Mouse (Mus musculus) testis, adult 2 months (tissue): ENCODE measurements around the gene Sgk1. TPM values are rescaled to one million over a fixed set of nuclear protein-coding genes. Genes with fewer than 3 reads are reported as not detected.

Experiments
- H3K27ac ChIP-seq: fragments of 200-500 bp; 2 replicates; pipeline ENCODE4 v1.5.1; 2012; ENCODE audit warnings: low read depth, low read length; ENCODE audit not compliant: control insufficient read depth, insufficient read depth
- H3K27me3 ChIP-seq: fragments of 200-500 bp; 2 replicates; pipeline ENCODE4 v1.6.1; 2012; ENCODE audit warnings: mild to moderate bottlenecking, low read length, moderate library complexity; ENCODE audit not compliant: control insufficient read depth, insufficient read depth
- H3K36me3 ChIP-seq: fragments of 200-500 bp; 2 replicates; pipeline ENCODE4 v1.6.1; 2012; ENCODE audit warnings: mild to moderate bottlenecking, low read length; ENCODE audit not compliant: control insufficient read depth, insufficient read depth
- H3K4me1 ChIP-seq: fragments of 200-500 bp; 2 replicates; pipeline ENCODE4 v1.6.1; 2012; ENCODE audit warnings: low read length; ENCODE audit not compliant: control insufficient read depth, insufficient read depth
- H3K4me3 ChIP-seq: fragments of 200-500 bp; 2 replicates; pipeline ENCODE4 v1.5.1; 2012; ENCODE audit warnings: low read depth, mild to moderate bottlenecking, low read length, moderate library complexity, mixed read lengths; ENCODE audit not compliant: control insufficient read depth
- CTCF ChIP-seq: fragments of 200-500 bp; IDR thresholded peaks from 2 replicates; pipeline ENCODE4 v1.5.1; 2012; ENCODE audit warnings: low read depth, mild to moderate bottlenecking, inconsistent platforms, low read length, moderate library complexity; ENCODE audit not compliant: control insufficient read depth, insufficient read depth, insufficient replicate concordance
- POLR2A ChIP-seq: fragments of 200-500 bp; IDR thresholded peaks from 2 replicates; pipeline ENCODE4 v1.6.1; 2012; ENCODE audit warnings: low read depth, mild to moderate bottlenecking, inconsistent platforms, low read length, moderate library complexity; ENCODE audit not compliant: control insufficient read depth
- polyA plus RNA-seq: library from polyadenylated mRNA; depleted of rRNA; stranded (reverse); fragments of >200 nt; gene quantifications from 2 replicates; pipeline ENCODE4 v1.2.3, GENCODE M21; 2012

Sgk1 gene
- polyA plus RNA-seq, 1 experiment = 3.7 TPM

- Histone ChIP-seq H3K27me3 (no peaks in the 10 kb centered on the region; the same call in 1 of the 2 replicates), H3K4me3 (no peak overlapping the region), H3K36me3 (no peaks in the 10 kb centered on the region), H3K4me1 (peaks cover 4% of the 10 kb centered on the region), H3K27ac (no peak overlapping the region)
- TF ChIP-seq CTCF (no peak), POLR2A (no peak)
Measured at GRCm38 (mm10) chr10:21997550-21998204, 115.7 kb downstream of the Sgk1 start.

DNA sequence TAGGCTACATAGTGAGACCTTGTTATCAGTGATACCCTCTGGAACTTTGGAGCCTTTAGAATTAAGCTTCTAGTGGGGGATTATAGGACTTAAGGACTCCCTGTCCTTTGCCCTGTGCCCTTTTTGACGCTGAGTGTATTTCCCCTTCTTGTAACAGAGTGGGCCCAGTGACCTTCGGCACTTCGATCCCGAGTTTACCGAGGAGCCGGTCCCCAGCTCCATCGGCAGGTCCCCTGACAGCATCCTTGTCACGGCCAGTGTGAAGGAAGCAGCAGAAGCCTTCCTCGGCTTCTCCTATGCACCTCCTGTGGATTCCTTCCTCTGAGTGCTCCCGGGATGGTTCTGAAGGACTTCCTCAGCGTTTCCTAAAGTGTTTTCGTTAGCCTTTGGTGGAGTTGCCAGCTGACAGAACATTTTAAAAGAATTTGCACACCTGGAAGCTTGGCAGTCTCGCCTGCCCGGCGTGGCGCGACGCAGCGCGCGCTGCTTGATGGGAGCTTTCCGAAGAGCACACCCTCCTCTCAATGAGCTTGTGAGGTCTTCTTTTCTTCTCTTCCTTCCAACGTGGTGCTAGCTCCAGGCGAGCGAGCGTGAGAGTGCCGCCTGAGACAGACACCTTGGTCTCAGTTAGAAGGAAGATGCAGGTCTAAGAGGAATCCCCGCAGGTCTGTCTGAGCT lies 116.7 kb downstream of the Sgk1 start:
- TF ChIP-seq CTCF = no peak
- no peak for TF ChIP-seq POLR2A
- H3K4me1 ChIP-seq = peaks cover 2% of the 10 kb centered on the region; the same call in 1 of the 2 replicates
- no peaks in the 10 kb centered on the region for H3K27me3 ChIP-seq
- H3K4me3 ChIP-seq = no peak overlapping the region
- H3K36me3 ChIP-seq = no peaks in the 10 kb centered on the region
- H3K27ac ChIP-seq = no peak overlapping the region

- H3K4me3 ChIP-seq = no peak overlapping the region
- H3K36me3 ChIP-seq = no peaks in the 10 kb centered on the region
- no peaks in the 10 kb centered on the region for H3K27me3 ChIP-seq
- no peak overlapping the region for H3K27ac ChIP-seq
- no peak for TF ChIP-seq CTCF
- no peak for TF ChIP-seq POLR2A
- H3K4me1 ChIP-seq = peaks cover 2% of the 10 kb centered on the region; the same call in 1 of the 2 replicates
Measured at GRCm38 (mm10) chr10:22000491-22001306, 118.7 kb downstream of the Sgk1 start.

DNA sequence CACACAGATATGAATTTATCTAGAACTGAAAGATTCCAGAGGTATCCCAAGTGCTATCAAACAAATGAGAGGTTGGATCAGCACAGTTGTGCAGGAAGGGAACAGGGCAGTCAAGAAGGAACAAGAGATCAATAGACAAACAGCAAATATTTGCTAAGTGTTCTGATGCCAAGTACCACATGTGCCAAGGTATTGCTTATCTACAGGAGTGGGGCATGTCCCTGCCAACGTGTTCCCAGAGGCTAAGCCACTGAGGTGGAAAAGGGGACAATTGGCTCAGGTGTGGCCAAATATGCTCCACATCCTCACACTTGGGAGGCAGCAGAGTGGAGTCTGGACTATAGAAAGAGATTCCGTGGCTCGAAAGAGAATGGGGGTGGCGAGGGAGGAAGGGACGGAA lies 119.6 kb downstream of the Sgk1 start:
- Histone ChIP-seq H3K27me3 (no peaks in the 10 kb centered on the region), H3K27ac (no peak overlapping the region), H3K4me1 (peaks cover 2% of the 10 kb centered on the region; the same call in 1 of the 2 replicates), H3K4me3 (no peak overlapping the region), H3K36me3 (no peaks in the 10 kb centered on the region)
- TF ChIP-seq CTCF = no peak
- TF ChIP-seq POLR2A = no peak

DNA sequence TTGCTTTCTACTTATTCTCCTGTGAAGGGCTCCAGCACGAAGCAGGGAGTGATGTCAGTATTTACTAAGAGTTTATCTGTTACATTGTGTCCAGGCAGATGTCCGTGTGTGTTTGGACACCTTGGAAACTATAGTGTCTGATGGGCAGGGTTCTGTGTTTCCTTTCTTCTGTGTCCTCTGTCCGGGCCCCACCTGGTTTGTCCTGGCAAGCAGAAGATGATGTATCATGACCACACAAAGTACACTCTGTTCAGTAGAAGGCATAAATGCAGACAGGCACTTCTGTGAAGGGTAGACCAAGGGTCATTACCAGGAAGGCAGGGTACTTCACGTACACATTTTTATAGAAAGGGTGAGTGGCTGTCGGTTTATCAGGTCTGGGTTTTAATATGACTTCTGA lies 122.8 kb downstream of the Sgk1 start:
- Histone ChIP-seq H3K36me3 (no peaks in the 10 kb centered on the region), H3K27me3 (no peaks in the 10 kb centered on the region), H3K27ac (no peak overlapping the region), H3K4me1 (no peaks in the 10 kb centered on the region; the same call in 1 of the 2 replicates), H3K4me3 (no peak overlapping the region)
- no peak for TF ChIP-seq POLR2A
- no peak for TF ChIP-seq CTCF

DNA sequence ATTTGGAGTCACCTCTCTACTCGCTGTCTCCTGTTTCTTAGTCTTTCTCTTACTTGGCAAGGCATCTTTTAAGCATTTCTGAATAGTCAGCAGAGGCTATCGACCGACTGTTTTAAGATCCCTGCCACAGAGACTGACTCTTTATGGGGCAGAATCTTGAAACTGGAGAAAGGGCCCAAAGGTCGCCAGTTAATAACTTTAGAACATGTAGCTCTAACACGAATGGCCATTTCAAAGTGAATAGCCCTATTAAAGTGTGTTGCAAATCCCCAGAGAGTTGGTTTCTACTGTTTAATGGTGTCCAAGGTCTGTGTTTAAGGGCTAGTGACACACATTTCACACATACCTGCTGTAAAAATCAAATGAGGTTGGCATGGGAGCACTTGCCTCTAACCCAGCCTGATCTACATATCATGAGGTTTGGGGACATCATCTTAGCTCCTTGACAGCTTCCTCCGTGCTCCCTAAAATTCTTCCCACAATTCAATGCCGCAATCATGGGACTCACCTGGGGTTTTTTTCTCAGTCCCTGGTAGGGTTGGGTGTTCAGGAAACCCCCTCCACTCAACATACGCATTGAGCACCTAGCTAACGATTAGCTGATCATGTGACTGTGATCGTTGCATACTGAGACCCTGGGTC lies 125.3 kb downstream of the Sgk1 start:
- H3K27me3 ChIP-seq = no peaks in the 10 kb centered on the region
- H3K27ac ChIP-seq = no peak overlapping the region
- no peaks in the 10 kb centered on the region for H3K36me3 ChIP-seq
- no peak for TF ChIP-seq POLR2A
- no peak overlapping the region for H3K4me3 ChIP-seq
- no peaks in the 10 kb centered on the region; the same call in 1 of the 2 replicates for H3K4me1 ChIP-seq

DNA sequence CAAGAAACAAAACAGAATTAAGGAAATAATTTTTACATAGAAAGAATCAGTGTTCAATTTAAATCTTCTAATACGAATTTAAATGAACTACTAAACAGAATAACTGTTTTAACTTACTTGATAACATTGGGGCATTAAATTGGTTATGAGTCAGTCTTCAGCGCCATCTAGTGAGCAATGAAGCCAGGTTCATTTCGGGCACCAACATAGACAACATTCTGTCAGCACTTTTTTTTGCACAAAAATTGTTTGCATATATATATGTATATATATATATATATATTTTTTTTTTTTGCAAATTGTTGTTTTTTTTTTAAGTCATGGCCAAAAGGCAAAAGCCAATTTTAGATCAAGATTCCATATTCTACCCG lies 125.8 kb downstream of the Sgk1 start:
- TF ChIP-seq POLR2A = no peak
- no peak for TF ChIP-seq CTCF
- no peak overlapping the region for H3K27ac ChIP-seq
- H3K4me1 ChIP-seq = no peaks in the 10 kb centered on the region; the same call in 1 of the 2 replicates

More for the DNA sequence above, 125.8 kb downstream of the Sgk1 start:
- H3K27me3 ChIP-seq = no peaks in the 10 kb centered on the region
- no peaks in the 10 kb centered on the region for H3K36me3 ChIP-seq
- no peak overlapping the region for H3K4me3 ChIP-seq
